25 mouse cellular contexts compared by ENCODE assay signal in the genomic region with DNA sequence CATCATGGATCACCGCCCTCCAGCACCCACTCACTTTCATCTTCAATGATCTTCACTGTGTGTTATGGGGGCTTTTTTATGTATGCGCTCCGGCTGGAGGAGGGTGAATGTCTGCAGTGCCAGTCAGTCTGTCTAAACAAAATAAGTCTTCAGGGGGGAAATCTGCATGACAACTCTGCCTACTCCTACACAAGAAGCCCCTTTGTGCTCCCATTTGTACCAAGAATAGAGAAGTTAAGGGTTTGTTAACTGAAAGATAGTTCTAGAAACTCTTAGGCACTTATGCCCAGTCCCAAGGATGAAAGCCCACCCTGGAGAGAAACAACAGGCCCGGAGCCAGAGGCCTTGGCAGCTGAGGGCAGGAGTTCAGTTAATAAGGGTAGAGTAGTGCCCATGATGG. TPM values are rescaled to one million over a fixed set of nuclear protein-coding genes. Genes with fewer than 3 reads are reported as not detected.
DNase-seq lines count a peak whose midpoint lies in the region; ATAC-seq and TF ChIP-seq lines count a peak whose summit lies in the region.
"Had no signal": no experiment of that assay in that cellular context is flagged by ENCODE, and none has a peak within 500 bp of the region (broad histone marks: within the 10 kb centered on the region; RNA-seq: fewer than 3 reads in every experiment).

No protein-coding gene starts in this region.

- H3K9ac ChIP-seq in ES-Bruce4 (ENCODE audit: low read depth, poor library complexity, severe bottlenecking): no peak overlapping the region
- H3K9ac ChIP-seq in liver, postnatal 0 days (replicated peaks): no peak overlapping the region
- H3K9ac ChIP-seq: embryonic facial prominence, embryonic 13.5 days; embryonic facial prominence, embryonic 15.5 days; forebrain, embryonic 12.5 days had no signal

- no peak for TF ChIP-seq POLR2A in ES-Bruce4 (IDR thresholded peaks at IDR 0.05; ENCODE audit: insufficient read depth, low read length)

- peaks cover 13% of the 10 kb centered on the region for H3K9me3 ChIP-seq in E14TG2a.4 (ENCODE audit: low read length)
- no peaks in the 10 kb centered on the region for H3K9me3 ChIP-seq in ES-Bruce4 (replicated peaks; ENCODE audit: control insufficient read depth, insufficient read depth, low read length, poor library complexity, severe bottlenecking)
- H3K9me3 ChIP-seq in liver, postnatal 0 days (ENCODE audit: low read length): no peaks in the 10 kb centered on the region
- H3K9me3 ChIP-seq: embryonic facial prominence, embryonic 13.5 days; embryonic facial prominence, embryonic 15.5 days; forebrain, embryonic 10.5 days; forebrain, embryonic 12.5 days; G1E had no signal

- 0 out of 2 replicates have a peak, but pooled peaks have one; percentile 12 for TF ChIP-seq EP300 in ES-Bruce4 (IDR thresholded peaks at IDR 0.05; ENCODE audit: insufficient read depth, low read depth, low read length)
- TF ChIP-seq EP300 in liver, postnatal 0 days (IDR thresholded peaks at IDR 0.05; ENCODE audit: low read depth): no peak

- H3K36me3 ChIP-seq in E14TG2a.4 (ENCODE audit: insufficient read depth, low read length): no peaks in the 10 kb centered on the region
- no peaks in the 10 kb centered on the region for H3K36me3 ChIP-seq in ES-Bruce4 (ENCODE audit: control insufficient read depth, insufficient read depth, low read length, poor library complexity, severe bottlenecking)
- no peaks in the 10 kb centered on the region for H3K36me3 ChIP-seq in liver, postnatal 0 days (replicated peaks; ENCODE audit: insufficient read depth, low read length)
- H3K36me3 ChIP-seq: embryonic facial prominence, embryonic 13.5 days; embryonic facial prominence, embryonic 15.5 days; forebrain, embryonic 10.5 days; forebrain, embryonic 12.5 days; G1E had no signal

- no peak for ATAC-seq in liver, postnatal 0 days
- ATAC-seq: activated CD4-positive, CD25-positive, alpha-beta regulatory T cell, adult 4 months; forebrain, embryonic 14.5 days; forebrain, embryonic 16.5 days; Patski had no signal

- intact Hi-C loops in left cerebral cortex, adult 2 months (cut with DNase I): no loop called here

- no peak overlapping the region for H3K27ac ChIP-seq in ES-Bruce4 (ENCODE audit: insufficient read depth, low read length)
- no peak overlapping the region for H3K27ac ChIP-seq in liver, postnatal 0 days (ENCODE audit: low read depth)
- no peak overlapping the region for H3K27ac ChIP-seq in left cerebral cortex, adult 2 months
- H3K27ac ChIP-seq: embryonic facial prominence, embryonic 13.5 days; embryonic facial prominence, embryonic 15.5 days; forebrain, embryonic 10.5 days; forebrain, embryonic 12.5 days had no signal

- DNase-seq in R1 (ENCODE audit: low read depth, low spot score): peak; percentile 50
- DNase-seq in liver, postnatal 0 days: no peak
- DNase-seq in left cerebral cortex, adult 2 months (ENCODE audit: extremely low spot score in 1 of 2, low spot score in 2 of 2): no peak
- no peak for DNase-seq in thymus, postnatal 0 days (ENCODE audit: low spot score)
- DNase-seq: adrenal gland, adult 8-10 months; adrenal gland, postnatal 14 days; adrenal gland, postnatal 36 days; cerebellum, adult 11-12 months; cerebellum, adult 2 months; cerebellum, adult 9-10 months; cerebellum, postnatal 10 days; cerebellum, postnatal 25 days; embryo, embryonic 11 days had no signal

- 0 out of 2 replicates have a peak overlapping the region, but pooled peaks have one; percentile 29 for H3K4me3 ChIP-seq in E14TG2a.4 (replicated peaks; ENCODE audit: low read length)
- H3K4me3 ChIP-seq in ES-Bruce4 (ENCODE audit: low read depth, low read length): no peak overlapping the region
- H3K4me3 ChIP-seq in liver, postnatal 0 days (ENCODE audit: low read depth, low read length): no peak overlapping the region
- no peak overlapping the region for H3K4me3 ChIP-seq in left cerebral cortex, adult 2 months
- H3K4me3 ChIP-seq: embryonic facial prominence, embryonic 13.5 days; embryonic facial prominence, embryonic 15.5 days; erythroblast, embryonic 14.5 days; forebrain, embryonic 10.5 days; forebrain, embryonic 12.5 days had no signal

- TF ChIP-seq CTCF in E14TG2a.4 (conservative IDR thresholded peaks at IDR 0.05; ENCODE audit: low read length): no peak
- TF ChIP-seq CTCF in ES-Bruce4 (IDR thresholded peaks at IDR 0.05; ENCODE audit: low read depth, low read length): no peak
- no peak for TF ChIP-seq CTCF in liver, postnatal 0 days (IDR thresholded peaks at IDR 0.05; ENCODE audit: low read depth)
- TF ChIP-seq CTCF in left cerebral cortex, adult 2 months (IDR thresholded peaks at IDR 0.05): no peak

- WGBS in liver, postnatal 0 days (ENCODE audit: insufficient replicate concordance): 82% methylated on average over 4 of the region's 4 CpGs

- H3K27me3 ChIP-seq in E14TG2a.4 (ENCODE audit: insufficient read depth, low read length): no peaks in the 10 kb centered on the region
- H3K27me3 ChIP-seq in ES-Bruce4 (ENCODE audit: control insufficient read depth, insufficient read depth, low read length, poor library complexity, severe bottlenecking): no peaks in the 10 kb centered on the region
- peaks cover 9% of the 10 kb centered on the region for H3K27me3 ChIP-seq in liver, postnatal 0 days (ENCODE audit: insufficient read depth, low read length)

- no peak overlapping the region for H3K4me2 ChIP-seq in liver, postnatal 0 days (ENCODE audit: low read depth, low read length)
- H3K4me2 ChIP-seq: embryonic facial prominence, embryonic 13.5 days; embryonic facial prominence, embryonic 15.5 days; forebrain, embryonic 12.5 days had no signal

- H3K4me1 ChIP-seq in E14TG2a.4 (replicated peaks; ENCODE audit: low read depth, low read length) (peaks cover 76% of the 10 kb centered on the region), ES-Bruce4 (ENCODE audit: control insufficient read depth, insufficient read depth, low read length) (peaks cover 4% of the 10 kb centered on the region)
- peaks cover 2% of the 10 kb centered on the region; the same call in 1 of the 2 replicates for H3K4me1 ChIP-seq in liver, postnatal 0 days (ENCODE audit: insufficient read depth)

RNA-seq across cellular contexts. Expression of a gene that starts 4.1 kb away (rescaled TPM):
- polyA plus RNA-seq in ES-Bruce4 (2011; ENCODE audit: insufficient read depth, insufficient read length, low read depth, missing spikeins): 9.2 and 10.0 TPM in 2 replicates
- 0.05 and 0.17 TPM in 2 replicates for polyA plus RNA-seq in liver, postnatal 0 days (2015; fragmentation: Nextera tagmentation; extraction: Ambion mirVana)
- total RNA-seq in left cerebral cortex, adult 2 months (2021): under 1 TPM; 0.20 to 0.49 TPM
- 1.6 and 1.7 TPM in 2 replicates for polyA plus RNA-seq in thymus, postnatal 0 days (2015; fragmentation: Nextera tagmentation; extraction: Ambion mirVana)
- total RNA-seq: G1E had no signal
- polyA plus RNA-seq: G1E had no signal

RNA-seq across cellular contexts. Expression of a gene that starts 11.0 kb away (rescaled TPM):
- polyA plus RNA-seq in ES-Bruce4 (2011; ENCODE audit: insufficient read depth, insufficient read length, low read depth, missing spikeins): 4.3 and 4.9 TPM in 2 replicates
- 0.09 TPM in 2 replicates for polyA plus RNA-seq in liver, postnatal 0 days (2015; fragmentation: Nextera tagmentation; extraction: Ambion mirVana)
- 100 to 1,000 TPM; 270 to 272 TPM for total RNA-seq in left cerebral cortex, adult 2 months (2021)
- 0.22 and 0.44 TPM in 2 replicates for polyA plus RNA-seq in thymus, postnatal 0 days (2015; fragmentation: Nextera tagmentation; extraction: Ambion mirVana)
- total RNA-seq: G1E had no signal
- polyA plus RNA-seq: activated CD4-positive, CD25-positive, alpha-beta regulatory T cell, adult 4 months; G1E had no signal

RNA-seq across cellular contexts. Expression of a gene that starts 12.3 kb away (rescaled TPM):
- polyA plus RNA-seq in ES-Bruce4 (2011; ENCODE audit: insufficient read depth, insufficient read length, low read depth, missing spikeins): 10.0 and 11.5 TPM in 2 replicates
- 0.27 and 0.46 TPM in 2 replicates for polyA plus RNA-seq in liver, postnatal 0 days (2015; fragmentation: Nextera tagmentation; extraction: Ambion mirVana)
- total RNA-seq in left cerebral cortex, adult 2 months (2021): under 1 TPM; 0.84 to 0.96 TPM
- polyA plus RNA-seq in thymus, postnatal 0 days (2015; fragmentation: Nextera tagmentation; extraction: Ambion mirVana): 2.5 and 3.0 TPM in 2 replicates
- total RNA-seq: G1E had no signal
- polyA plus RNA-seq: erythroblast, embryonic 14.5 days had no signal

RNA-seq across cellular contexts. Expression of a gene that starts 20.2 kb away (rescaled TPM):
- 20.2 and 20.7 TPM in 2 replicates for polyA plus RNA-seq in ES-Bruce4 (2011; ENCODE audit: insufficient read depth, insufficient read length, low read depth, missing spikeins)
- polyA plus RNA-seq in liver, postnatal 0 days (2015; fragmentation: Nextera tagmentation; extraction: Ambion mirVana): 5.3 and 11.2 TPM in 2 replicates
- total RNA-seq in left cerebral cortex, adult 2 months (2021): 1 to 10 TPM; 7.4 to 9.2 TPM
- 27.0 and 28.8 TPM in 2 replicates for polyA plus RNA-seq in thymus, postnatal 0 days (2015; fragmentation: Nextera tagmentation; extraction: Ambion mirVana)
- total RNA-seq: G1E had no signal
- polyA plus RNA-seq: Patski had no signal

RNA-seq across cellular contexts. Expression of a gene that starts 34.9 kb away (rescaled TPM):
- 63.1 and 68.7 TPM in 2 replicates for polyA plus RNA-seq in ES-Bruce4 (2011; ENCODE audit: insufficient read depth, insufficient read length, low read depth, missing spikeins)
- 14.9 and 15.6 TPM in 2 replicates for polyA plus RNA-seq in liver, postnatal 0 days (2015; fragmentation: Nextera tagmentation; extraction: Ambion mirVana)
- total RNA-seq in left cerebral cortex, adult 2 months (2021): 100 to 1,000 TPM; 173 to 177 TPM
- polyA plus RNA-seq in thymus, postnatal 0 days (2015; fragmentation: Nextera tagmentation; extraction: Ambion mirVana): 36.3 and 48.3 TPM in 2 replicates
